Mouse (Mus musculus) CH12.LX (cell line): ENCODE measurements around the gene Alkbh8.

Experiments used
- CHD2 ChIP-seq: IDR thresholded peaks from 2 replicates; pipeline ENCODE4 v1.6.1; 2011; ENCODE audit warnings: low read length, improper control_type of control experiment
- CTCF ChIP-seq, 2 experiments: IDR thresholded peaks in 1 of 2; conservative IDR thresholded peaks in 1 of 2; 2 replicates each; pipeline ENCODE4 v1.5.1; 2011 to 2012; ENCODE audit warnings: low read depth in 2 of 2, low read length in 2 of 2, improper control_type of control experiment in 1 of 2, inconsistent platforms in 1 of 2, mild to moderate bottlenecking in 1 of 2, moderate library complexity in 1 of 2
- EP300 ChIP-seq: IDR thresholded peaks from 2 replicates; pipeline ENCODE4 v1.6.1; 2011; ENCODE audit warnings: low read length, improper control_type of control experiment
- ETS1 ChIP-seq: conservative IDR thresholded peaks from 2 replicates; pipeline ENCODE4 v1.6.1; 2012; ENCODE audit warnings: low read depth, mild to moderate bottlenecking, inconsistent platforms, low read length, improper control_type of control experiment, moderate library complexity
- JUND ChIP-seq: conservative IDR thresholded peaks from 2 replicates; pipeline ENCODE4 v1.6.1; 2011; ENCODE audit warnings: low read depth, low read length, improper control_type of control experiment
- MEF2A ChIP-seq: IDR thresholded peaks from 2 replicates; pipeline ENCODE4 v1.6.1; 2014; ENCODE audit warnings: low read depth, mild to moderate bottlenecking, inconsistent platforms, low read length, improper control_type of control experiment, borderline replicate concordance
- MYC ChIP-seq: IDR thresholded peaks from 2 replicates; pipeline ENCODE4 v1.6.1; 2011; ENCODE audit warnings: low read depth, mild to moderate bottlenecking, improper control_type of control experiment, low read length
- POLR2A ChIP-seq: IDR thresholded peaks from 2 replicates; pipeline ENCODE4 v1.6.1; 2011; ENCODE audit warnings: low read depth, mild to moderate bottlenecking, improper control_type of control experiment, low read length
- RCOR1 ChIP-seq: conservative IDR thresholded peaks from 2 replicates; pipeline ENCODE4 v1.6.1; 2012; ENCODE audit warnings: low read depth, mild to moderate bottlenecking, inconsistent platforms, low read length, improper control_type of control experiment
- SIN3A ChIP-seq: IDR thresholded peaks from 2 replicates; pipeline ENCODE4 v1.6.1; 2012; ENCODE audit warnings: low read length, improper control_type of control experiment, inconsistent platforms
- SMC3 ChIP-seq: IDR thresholded peaks from 2 replicates; pipeline ENCODE4 v1.6.1; 2011; ENCODE audit warnings: low read depth, low read length, improper control_type of control experiment
- USF1 ChIP-seq: IDR thresholded peaks from 2 replicates; pipeline ENCODE4 v1.6.1; 2014; ENCODE audit warnings: low read depth, mild to moderate bottlenecking, inconsistent platforms, low read length, improper control_type of control experiment
- ZC3H11A ChIP-seq: IDR thresholded peaks from 2 replicates; pipeline ENCODE4 v1.6.1; 2012; ENCODE audit warnings: low read depth, mild to moderate bottlenecking, inconsistent platforms, low read length, improper control_type of control experiment

GRCm38 (mm10) chr9:3334962-3335767 is at the start of gene Alkbh8:
- TF ChIP-seq CTCF (conservative IDR thresholded peaks at IDR 0.05 in 1 of 2, IDR thresholded peaks at IDR 0.05 in 1 of 2; ENCODE audit: low read depth in 2 of 2, low read length in 2 of 2) (no peak), USF1 (no peak), SMC3 (no peak), ETS1 (no peak), POLR2A (peak; percentile 70), JUND (no peak), EP300 (no peak), SIN3A (peak; percentile 94), MYC (no peak), RCOR1 (no peak), CHD2 (no peak), MEF2A (0 out of 2 replicates have a peak, but pooled peaks have one; percentile 12), ZC3H11A (no peak)
